Mouse (Mus musculus) midbrain, embryonic 12.5 days (tissue): ENCODE results near the gene Igsf21. TPM values are rescaled to one million over a fixed set of nuclear protein-coding genes. Genes with fewer than 3 reads are reported as not detected.
A peak's percentile ranks its signal among the peaks of the same experiment; 100 is the strongest.

Experiments
- ATAC-seq: fragments of 200-750 bp; cut with Nextera tagmentation; 2 replicates; pipeline ENCODE4 v1.8.0; 2017; ENCODE audit warnings: low read depth, moderate TSS enrichment, moderate library complexity; ENCODE audit not compliant: low FRiP score
- H3K27ac ChIP-seq: fragments of 300-500 bp; sonication (generic); replicated peaks from 2 replicates; pipeline ENCODE4 v1.5.1; 2016; ENCODE audit warnings: mild to moderate bottlenecking
- H3K27me3 ChIP-seq: fragments of 300-500 bp; sonication (generic); 2 replicates; pipeline ENCODE4 v1.6.1; 2016; ENCODE audit warnings: mild to moderate bottlenecking
- H3K36me3 ChIP-seq: fragments of 300-500 bp; sonication (generic); 2 replicates; pipeline ENCODE4 v1.6.1; 2016
- H3K4me1 ChIP-seq: fragments of 300-500 bp; sonication (generic); 2 replicates; pipeline ENCODE4 v1.6.1; 2016
- H3K4me2 ChIP-seq: fragments of 300-500 bp; sonication (generic); replicated peaks from 2 replicates; pipeline ENCODE4 v1.6.1; 2016; ENCODE audit warnings: mild to moderate bottlenecking, moderate library complexity
- H3K4me3 ChIP-seq: fragments of 300-500 bp; sonication (generic); 2 replicates; pipeline ENCODE4 v1.5.1; 2016; ENCODE audit warnings: mild to moderate bottlenecking
- H3K9ac ChIP-seq: fragments of 300-500 bp; sonication (generic); replicated peaks from 2 replicates; pipeline ENCODE4 v1.6.1; 2016; ENCODE audit warnings: mild to moderate bottlenecking, moderate library complexity
- H3K9me3 ChIP-seq: fragments of 300-500 bp; sonication (generic); 2 replicates; pipeline ENCODE4 v1.6.1; 2016; ENCODE audit warnings: mild to moderate bottlenecking
- WGBS: fragments of 180-500 bp; shearing (Covaris S2); methylation state at CpG from one replicate; pipeline ENCODE4 v1.1.7; 2016; 5-methylcytosine and 5-hydroxymethylcytosine counted together
- polyA plus RNA-seq: library from polyadenylated mRNA; unstranded; fragments of >200 nt; fragmentation: Nextera tagmentation; extraction: Ambion mirVana; gene quantifications from 2 replicates; pipeline ENCODE4 v1.2.1, GENCODE M21; 2016

The Igsf21 gene
- polyA plus RNA-seq, 1 experiment from 2014 or later, result 41.1 TPM

DNA sequence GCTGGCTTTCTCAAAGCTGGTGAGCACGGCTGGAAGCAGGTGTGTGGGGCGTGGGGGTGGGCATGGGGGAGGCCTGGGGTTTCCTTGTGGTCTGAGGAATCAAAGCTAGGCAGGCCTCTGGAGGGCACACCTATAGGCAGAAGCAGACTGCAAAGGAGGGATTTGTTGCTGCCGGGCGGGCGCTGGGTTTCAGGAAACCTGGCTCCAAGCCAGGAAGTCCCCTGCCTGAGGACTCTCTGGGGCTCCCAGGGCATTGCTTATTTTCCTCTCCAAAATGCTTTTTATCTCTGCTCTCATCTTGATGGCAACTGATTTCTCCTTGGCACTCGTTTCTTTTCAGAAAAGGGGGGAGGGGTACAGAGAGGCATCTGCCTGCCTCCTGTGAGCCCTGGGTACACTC is 141.8 kb downstream of the Igsf21 start:
- no peaks in the 10 kb centered on the region for H3K9me3 ChIP-seq
- H3K27ac ChIP-seq, result no peak overlapping the region
- H3K36me3 ChIP-seq, result no peaks in the 10 kb centered on the region
- no peak overlapping the region for H3K4me2 ChIP-seq
- H3K4me3 ChIP-seq, result no peak overlapping the region
- WGBS, result 14% methylated on average over 6 of the region's 6 CpGs
- H3K4me1 ChIP-seq, result peaks cover 56% of the 10 kb centered on the region
- peaks cover 47% of the 10 kb centered on the region for H3K27me3 ChIP-seq
- no peak for ATAC-seq
- no peak overlapping the region for H3K9ac ChIP-seq

GRCm38 (mm10) chr4:140103341-140104027 is 143.1 kb downstream of the Igsf21 start:
- H3K9ac ChIP-seq, result no peak overlapping the region; the same call in 1 of the 2 replicates
- under 1% methylated on average over 28 of the region's 28 CpGs for WGBS

GRCm38 (mm10) chr4:140102581-140103200 is 143.9 kb downstream of the Igsf21 start:
- H3K27me3 ChIP-seq, result peaks cover 28% of the 10 kb centered on the region
- no peaks in the 10 kb centered on the region for H3K36me3 ChIP-seq
- peak overlapping the region; percentile 86 for H3K27ac ChIP-seq
- ATAC-seq, result no peak
- H3K9me3 ChIP-seq, result no peaks in the 10 kb centered on the region
- H3K4me1 ChIP-seq, result peaks cover 45% of the 10 kb centered on the region
- H3K4me3 ChIP-seq, result no peak overlapping the region
- no peak overlapping the region for H3K9ac ChIP-seq
- 21% methylated on average over 11 of the region's 11 CpGs for WGBS
- H3K4me2 ChIP-seq, result peak overlapping the region; percentile 48

More at GRCm38 (mm10) chr4:140103341-140104027, 143.1 kb downstream of the Igsf21 start:
- ATAC-seq, result peak; percentile 67
- no peaks in the 10 kb centered on the region for H3K36me3 ChIP-seq
- H3K4me1 ChIP-seq, result peaks cover 48% of the 10 kb centered on the region
- H3K4me2 ChIP-seq, result peak overlapping the region; percentile 48
- peak overlapping the region; percentile 3; the same call in 1 of the 2 replicates for H3K4me3 ChIP-seq
- peaks cover 34% of the 10 kb centered on the region for H3K27me3 ChIP-seq
- H3K9me3 ChIP-seq, result no peaks in the 10 kb centered on the region
- peak overlapping the region; percentile 86 for H3K27ac ChIP-seq

- no peak for ATAC-seq
These were observed 145.5 kb downstream of the Igsf21 start for GRCm38 (mm10) chr4:140101106-140101505.

GRCm38 (mm10) chr4:140100141-140100540 is 146.4 kb downstream of the Igsf21 start:
- no peak overlapping the region for H3K27ac ChIP-seq
- 80% methylated on average over 1 of the region's 1 CpGs for WGBS
- no peak for ATAC-seq
- peaks cover 6% of the 10 kb centered on the region; the same call in 1 of the 2 replicates for H3K27me3 ChIP-seq
- H3K4me3 ChIP-seq, result no peak overlapping the region
- H3K9me3 ChIP-seq, result no peaks in the 10 kb centered on the region
- H3K36me3 ChIP-seq, result no peaks in the 10 kb centered on the region
- H3K9ac ChIP-seq, result no peak overlapping the region
- peaks cover 41% of the 10 kb centered on the region for H3K4me1 ChIP-seq
- H3K4me2 ChIP-seq, result no peak overlapping the region

More at GRCm38 (mm10) chr4:140101106-140101505, 145.5 kb downstream of the Igsf21 start:
- Histone ChIP-seq H3K9me3 (no peaks in the 10 kb centered on the region), H3K4me2 (no peak overlapping the region), H3K27me3 (peaks cover 12% of the 10 kb centered on the region; the same call in 1 of the 2 replicates), H3K36me3 (no peaks in the 10 kb centered on the region), H3K4me3 (no peak overlapping the region), H3K27ac (no peak overlapping the region), H3K4me1 (peaks cover 45% of the 10 kb centered on the region), H3K9ac (no peak overlapping the region)
- WGBS, result 70% methylated on average over 5 of the region's 5 CpGs

DNA sequence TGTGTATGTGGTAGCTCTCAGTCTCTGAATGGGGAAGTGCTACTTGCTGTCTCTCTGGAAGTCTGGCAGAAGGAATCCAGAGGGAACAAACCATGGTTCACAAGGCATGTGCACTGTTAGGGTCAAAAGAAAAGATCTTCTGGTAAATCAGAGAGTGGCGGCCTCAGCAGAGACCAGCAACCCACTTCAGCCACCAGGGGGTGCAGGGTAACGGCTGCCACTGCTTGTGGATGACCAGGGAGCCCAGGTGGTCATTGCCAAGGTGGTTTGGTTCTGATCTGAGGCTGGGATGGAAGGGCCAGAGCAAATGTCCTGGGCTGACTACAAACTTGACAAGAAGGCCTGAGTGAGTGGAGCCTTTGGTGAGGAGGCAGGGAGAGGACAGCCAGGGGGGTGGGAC is 150.3 kb downstream of the Igsf21 start:
- Histone ChIP-seq H3K9ac (no peak overlapping the region), H3K4me2 (no peak overlapping the region), H3K4me3 (no peak overlapping the region), H3K27me3 (no peaks in the 10 kb centered on the region), H3K36me3 (no peaks in the 10 kb centered on the region), H3K9me3 (no peaks in the 10 kb centered on the region), H3K4me1 (peaks cover 15% of the 10 kb centered on the region; the same call in 1 of the 2 replicates), H3K27ac (no peak overlapping the region)
- 69% methylated on average over 2 of the region's 2 CpGs for WGBS
- no peak for ATAC-seq

DNA sequence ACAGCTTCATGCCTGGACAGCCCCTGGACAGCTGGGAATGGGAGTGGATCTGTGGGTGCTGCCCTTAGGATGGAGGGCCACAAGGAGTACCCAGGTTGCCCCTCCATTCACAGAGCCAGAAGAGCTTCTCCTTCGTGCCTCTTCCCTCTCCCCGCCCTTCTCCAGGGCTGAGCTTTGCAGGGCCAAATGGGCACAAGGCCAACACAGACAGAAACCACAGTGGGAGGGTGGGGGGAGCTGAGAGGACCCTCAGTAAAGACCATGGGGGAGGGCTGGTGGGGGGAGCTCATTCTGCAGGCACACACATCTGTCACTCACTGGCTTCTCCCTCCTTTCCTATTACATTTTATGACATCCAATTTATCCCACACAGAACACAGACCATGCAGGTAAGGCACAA is 151.7 kb downstream of the Igsf21 start:
- ATAC-seq, result no peak
- H3K4me1 ChIP-seq, result peaks cover 13% of the 10 kb centered on the region; the same call in 1 of the 2 replicates
- H3K9ac ChIP-seq, result no peak overlapping the region
- H3K4me2 ChIP-seq, result no peak overlapping the region
- no peaks in the 10 kb centered on the region for H3K9me3 ChIP-seq
- 69% methylated on average over 2 of the region's 2 CpGs for WGBS
- no peaks in the 10 kb centered on the region for H3K27me3 ChIP-seq
- no peak overlapping the region for H3K4me3 ChIP-seq
- no peaks in the 10 kb centered on the region for H3K36me3 ChIP-seq
- no peak overlapping the region for H3K27ac ChIP-seq

GRCm38 (mm10) chr4:140092367-140092766 is 154.2 kb downstream of the Igsf21 start:
- H3K27ac ChIP-seq, result no peak overlapping the region

DNA sequence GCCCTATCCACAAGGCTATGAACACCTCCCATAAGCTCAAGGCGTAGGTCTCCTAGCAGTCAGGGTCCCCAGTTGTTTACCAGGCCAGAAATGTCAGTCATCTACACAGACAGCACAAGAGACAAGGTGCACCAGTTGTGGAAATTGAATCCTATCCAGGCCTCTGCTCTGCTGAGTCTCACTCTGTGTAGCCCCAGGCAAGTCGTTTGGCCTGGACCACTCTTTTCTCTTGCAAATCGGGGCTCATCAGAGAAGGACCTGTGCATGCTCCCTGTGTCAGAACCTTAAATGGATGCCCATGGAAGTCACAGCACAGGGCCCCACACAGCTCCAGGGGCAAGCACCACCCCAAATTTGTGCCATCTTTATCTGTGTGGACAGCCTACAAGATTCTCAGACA is 154.9 kb downstream of the Igsf21 start:
- H3K4me3 ChIP-seq, result no peak overlapping the region
- H3K9ac ChIP-seq, result no peak overlapping the region
- no peak overlapping the region for H3K4me2 ChIP-seq
- H3K27me3 ChIP-seq, result no peaks in the 10 kb centered on the region
- H3K4me1 ChIP-seq, result 0 out of 2 replicates have a peak, but pooled peaks cover 8% of the 10 kb centered on the region
- H3K27ac ChIP-seq, result no peak overlapping the region
- WGBS, result 58% methylated on average over 3 of the region's 3 CpGs
- no peaks in the 10 kb centered on the region for H3K36me3 ChIP-seq
- no peak for ATAC-seq
- H3K9me3 ChIP-seq, result no peaks in the 10 kb centered on the region

More at GRCm38 (mm10) chr4:140092367-140092766, 154.2 kb downstream of the Igsf21 start:
- WGBS, result 85% methylated on average over 11 of the region's 11 CpGs
- no peak for ATAC-seq
- H3K4me3 ChIP-seq, result no peak overlapping the region
- 0 out of 2 replicates have a peak, but pooled peaks cover 8% of the 10 kb centered on the region for H3K4me1 ChIP-seq
- no peak overlapping the region for H3K9ac ChIP-seq
- no peaks in the 10 kb centered on the region for H3K9me3 ChIP-seq
- no peak overlapping the region for H3K4me2 ChIP-seq
- no peaks in the 10 kb centered on the region for H3K27me3 ChIP-seq
- no peaks in the 10 kb centered on the region for H3K36me3 ChIP-seq

GRCm38 (mm10) chr4:140089676-140090075 is 156.9 kb downstream of the Igsf21 start:
- H3K27me3 ChIP-seq, result no peaks in the 10 kb centered on the region
- 92% methylated on average over 4 of the region's 4 CpGs for WGBS
- no peak overlapping the region for H3K4me3 ChIP-seq
- no peak for ATAC-seq
- no peak overlapping the region for H3K9ac ChIP-seq
- H3K4me2 ChIP-seq, result no peak overlapping the region
- no peak overlapping the region for H3K27ac ChIP-seq
- no peaks in the 10 kb centered on the region for H3K36me3 ChIP-seq
- H3K9me3 ChIP-seq, result no peaks in the 10 kb centered on the region
- peaks cover 6% of the 10 kb centered on the region; the same call in 1 of the 2 replicates for H3K4me1 ChIP-seq

DNA sequence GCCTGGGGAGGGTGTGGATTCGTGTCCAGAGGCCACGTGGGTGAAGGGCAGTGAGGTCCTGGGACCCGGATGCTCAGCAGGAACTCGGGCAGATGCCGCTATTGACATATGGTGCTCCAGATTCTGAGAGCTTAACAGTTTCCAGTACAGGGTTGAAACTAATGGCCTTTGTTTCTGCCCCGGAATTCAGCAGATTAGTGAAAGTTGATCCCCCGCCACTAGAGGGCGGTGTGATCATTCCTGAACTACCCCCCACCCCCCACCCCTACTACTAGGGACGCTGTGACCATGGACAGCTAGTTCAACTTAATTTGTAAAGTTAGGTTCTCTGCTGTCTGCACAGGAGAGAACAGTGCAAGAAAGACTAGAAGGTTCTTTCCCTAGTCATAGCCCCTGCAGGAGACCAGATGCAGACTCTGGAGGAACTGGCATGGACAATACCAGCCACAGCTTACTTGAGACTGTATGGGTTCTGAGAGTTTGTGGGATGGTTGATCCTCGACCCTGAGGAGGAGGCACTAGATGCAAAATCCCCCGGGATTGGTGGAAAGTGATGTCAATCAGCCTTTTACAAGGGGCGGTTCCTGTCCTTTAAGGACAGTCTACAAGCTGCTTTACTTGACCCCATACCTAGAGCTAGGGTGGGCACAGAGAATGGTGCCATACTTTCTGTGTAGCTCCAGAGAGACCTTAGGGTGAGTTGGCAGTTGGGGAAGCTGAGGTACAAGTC is 157.7 kb downstream of the Igsf21 start:
- Histone ChIP-seq H3K9ac (no peak overlapping the region), H3K9me3 (no peaks in the 10 kb centered on the region), H3K27ac (no peak overlapping the region), H3K27me3 (no peaks in the 10 kb centered on the region), H3K4me1 (peaks cover 7% of the 10 kb centered on the region; the same call in 1 of the 2 replicates), H3K4me2 (no peak overlapping the region), H3K4me3 (no peak overlapping the region), H3K36me3 (no peaks in the 10 kb centered on the region)
- ATAC-seq, result no peak
- 87% methylated on average over 12 of the region's 12 CpGs for WGBS

- H3K4me2 ChIP-seq, result no peak overlapping the region
- no peak overlapping the region for H3K9ac ChIP-seq
- no peak overlapping the region for H3K27ac ChIP-seq
- peaks cover 7% of the 10 kb centered on the region; the same call in 1 of the 2 replicates for H3K4me1 ChIP-seq
- WGBS, result 56% methylated on average over 7 of the region's 7 CpGs
- H3K4me3 ChIP-seq, result no peak overlapping the region
- no peaks in the 10 kb centered on the region for H3K36me3 ChIP-seq
- no peaks in the 10 kb centered on the region for H3K27me3 ChIP-seq
- no peaks in the 10 kb centered on the region for H3K9me3 ChIP-seq
- ATAC-seq, result no peak
These were observed 160.4 kb downstream of the Igsf21 start for GRCm38 (mm10) chr4:140086192-140086591.
